Mouse (Mus musculus): ENCODE data around the gene Tubb4b. TPM values are rescaled to one million over a fixed set of nuclear protein-coding genes. Genes with fewer than 3 reads are reported as not detected.

Gene Tubb4b
- total and polyA plus RNA-seq, 2 experiments from 2014 or later: 469 to 553 TPM

GRCm38 (mm10) chr2:25233421-25233820 is 8.9 kb upstream of the Tubb4b start:
- no peak for TF ChIP-seq CTCF (IDR thresholded peaks at IDR 0.05; ENCODE audit: low read depth)
- H3K27ac ChIP-seq (ENCODE audit: low read depth, low read length): no peak overlapping the region
- no peak overlapping the region for H3K4me3 ChIP-seq (ENCODE audit: low read depth, low read length)
- no peak overlapping the region for H3K9ac ChIP-seq
- H3K4me1 ChIP-seq (ENCODE audit: insufficient read depth): peaks cover 7% of the 10 kb centered on the region; the same call in 1 of the 2 replicates
- 76% methylated on average over 4 of the region's 4 CpGs for WGBS
- DNase-seq (no peak), ATAC-seq (no peak)
- no peaks in the 10 kb centered on the region; the same call in 1 of the 2 replicates for H3K27me3 ChIP-seq (ENCODE audit: insufficient read depth, low read length)
- H3K4me2 ChIP-seq (ENCODE audit: low read depth): no peak overlapping the region
- H3K36me3 ChIP-seq (ENCODE audit: insufficient read depth): no peaks in the 10 kb centered on the region
- H3K9me3 ChIP-seq (ENCODE audit: low read length): no peaks in the 10 kb centered on the region

DNA sequence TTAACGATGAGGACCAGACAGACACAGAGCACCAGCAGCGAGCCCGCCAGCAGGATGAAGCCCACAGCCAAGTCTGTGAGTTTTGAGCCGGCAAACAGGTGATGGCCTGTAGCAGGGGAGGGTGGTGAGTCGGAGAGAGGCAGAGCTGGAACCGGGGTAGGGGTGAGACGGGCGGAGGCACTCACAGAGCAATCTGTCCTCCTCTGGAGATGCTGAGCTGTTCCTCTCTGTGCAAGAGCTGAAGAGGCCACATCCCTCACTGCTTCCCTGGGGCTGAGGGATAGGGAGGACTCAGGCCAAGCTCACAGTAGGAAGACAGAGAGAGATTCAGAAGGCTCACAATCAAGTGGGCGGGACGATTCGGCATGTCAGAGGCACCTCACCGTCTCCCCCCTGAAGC is 6.5 kb upstream of the Tubb4b start:
- Histone ChIP-seq H3K9ac (no peak overlapping the region), H3K9me3 (ENCODE audit: low read length) (no peaks in the 10 kb centered on the region), H3K4me1 (ENCODE audit: insufficient read depth) (peaks cover 7% of the 10 kb centered on the region; the same call in 1 of the 2 replicates), H3K36me3 (ENCODE audit: insufficient read depth) (no peaks in the 10 kb centered on the region), H3K4me2 (ENCODE audit: low read depth) (no peak overlapping the region), H3K4me3 (ENCODE audit: low read depth, low read length) (no peak overlapping the region), H3K27me3 (ENCODE audit: insufficient read depth, low read length) (no peaks in the 10 kb centered on the region; the same call in 1 of the 2 replicates), H3K27ac (ENCODE audit: low read depth, low read length) (no peak overlapping the region)
- no peak for TF ChIP-seq CTCF (IDR thresholded peaks at IDR 0.05; ENCODE audit: low read depth)
- 49% methylated on average over 12 of the region's 12 CpGs for WGBS
- DNase-seq: no peak
- ATAC-seq: no peak

GRCm38 (mm10) chr2:25230581-25230980 is 6.1 kb upstream of the Tubb4b start:
- ATAC-seq: no peak
- WGBS: 86% methylated on average over 7 of the region's 7 CpGs
- H3K4me2 ChIP-seq (ENCODE audit: low read depth): no peak overlapping the region

DNA sequence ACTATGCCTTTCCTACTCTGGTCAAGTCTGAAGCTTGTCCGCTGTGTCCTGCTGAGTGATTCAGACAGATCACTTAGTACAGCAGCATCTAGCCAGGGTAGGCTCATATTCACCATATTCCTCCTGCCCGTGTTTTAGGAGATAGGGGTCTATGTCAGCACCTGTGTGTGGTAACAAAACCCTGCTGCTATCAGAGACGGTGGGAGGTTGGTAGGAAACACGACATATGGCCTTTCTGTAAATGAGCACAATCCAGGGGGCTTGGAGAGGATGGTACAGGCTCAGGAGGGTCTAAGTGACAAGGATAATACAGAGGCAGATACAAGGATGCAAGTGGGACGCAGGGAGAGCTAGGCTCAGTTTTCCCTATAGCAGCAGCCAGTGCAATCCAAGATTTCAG is 5.1 kb upstream of the Tubb4b start:
- Histone ChIP-seq H3K27ac (ENCODE audit: low read depth, low read length) (no peak overlapping the region), H3K4me1 (ENCODE audit: insufficient read depth) (peaks cover 11% of the 10 kb centered on the region; the same call in 1 of the 2 replicates), H3K27me3 (ENCODE audit: insufficient read depth, low read length) (no peaks in the 10 kb centered on the region; the same call in 1 of the 2 replicates), H3K4me3 (ENCODE audit: low read depth, low read length) (no peak overlapping the region), H3K9me3 (ENCODE audit: low read length) (no peaks in the 10 kb centered on the region), H3K9ac (no peak overlapping the region), H3K36me3 (ENCODE audit: insufficient read depth) (no peaks in the 10 kb centered on the region), H3K4me2 (ENCODE audit: low read depth) (no peak overlapping the region)
- ATAC-seq (no peak), DNase-seq (no peak)
- TF ChIP-seq CTCF (IDR thresholded peaks at IDR 0.05; ENCODE audit: low read depth): no peak
- WGBS: 80% methylated on average over 5 of the region's 5 CpGs

More at GRCm38 (mm10) chr2:25230581-25230980, 6.1 kb upstream of the Tubb4b start:
- Histone ChIP-seq H3K9me3 (ENCODE audit: low read length) (no peaks in the 10 kb centered on the region), H3K27ac (ENCODE audit: low read depth, low read length) (no peak overlapping the region), H3K9ac (no peak overlapping the region), H3K4me1 (ENCODE audit: insufficient read depth) (peaks cover 9% of the 10 kb centered on the region; the same call in 1 of the 2 replicates), H3K36me3 (ENCODE audit: insufficient read depth) (no peaks in the 10 kb centered on the region), H3K27me3 (ENCODE audit: insufficient read depth, low read length) (no peaks in the 10 kb centered on the region; the same call in 1 of the 2 replicates), H3K4me3 (ENCODE audit: low read depth, low read length) (no peak overlapping the region)
- no peak for DNase-seq
- no peak for TF ChIP-seq CTCF (IDR thresholded peaks at IDR 0.05; ENCODE audit: low read depth)

DNA sequence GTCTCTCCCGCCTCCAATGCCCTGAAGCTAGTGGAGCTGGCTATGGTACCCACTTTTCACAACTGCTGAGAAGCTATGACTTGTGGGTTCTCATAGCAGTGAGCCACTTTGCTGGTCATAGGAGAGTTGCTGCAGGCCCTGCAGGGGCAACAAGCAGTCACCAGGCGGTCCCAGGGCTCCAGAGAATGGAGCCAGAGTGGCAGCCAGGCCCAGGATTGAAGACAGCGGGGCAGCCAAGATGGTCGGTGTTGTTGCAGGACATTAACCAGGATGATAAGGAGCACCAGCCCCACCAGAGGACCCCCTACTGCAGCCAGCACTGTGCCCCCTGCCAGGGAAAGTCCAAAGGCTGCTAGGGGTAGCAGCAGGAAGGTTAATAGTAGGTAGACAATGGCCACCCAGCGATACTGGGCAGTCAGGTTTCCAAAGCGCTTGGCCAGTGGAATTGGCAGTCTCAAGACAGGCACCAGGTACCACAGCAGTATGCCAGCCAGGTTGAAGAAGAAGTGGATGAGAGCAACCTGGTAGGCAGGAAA is 4.6 kb upstream of the Tubb4b start:
- Histone ChIP-seq H3K27ac (ENCODE audit: low read depth, low read length) (peak overlapping the region; percentile 78), H3K27me3 (ENCODE audit: insufficient read depth, low read length) (no peaks in the 10 kb centered on the region; the same call in 1 of the 2 replicates), H3K4me2 (ENCODE audit: low read depth) (peak overlapping the region; percentile 35; the same call in 1 of the 2 replicates), H3K9ac (no peak overlapping the region; the same call in 1 of the 2 replicates), H3K4me1 (ENCODE audit: insufficient read depth) (peaks cover 11% of the 10 kb centered on the region; the same call in 1 of the 2 replicates), H3K4me3 (ENCODE audit: low read depth, low read length) (no peak overlapping the region), H3K36me3 (ENCODE audit: insufficient read depth) (no peaks in the 10 kb centered on the region), H3K9me3 (ENCODE audit: low read length) (no peaks in the 10 kb centered on the region)
- DNase-seq: no peak
- TF ChIP-seq CTCF (IDR thresholded peaks at IDR 0.05; ENCODE audit: low read depth): no peak
- ATAC-seq: no peak
- 69% methylated on average over 6 of the region's 6 CpGs for WGBS

DNA sequence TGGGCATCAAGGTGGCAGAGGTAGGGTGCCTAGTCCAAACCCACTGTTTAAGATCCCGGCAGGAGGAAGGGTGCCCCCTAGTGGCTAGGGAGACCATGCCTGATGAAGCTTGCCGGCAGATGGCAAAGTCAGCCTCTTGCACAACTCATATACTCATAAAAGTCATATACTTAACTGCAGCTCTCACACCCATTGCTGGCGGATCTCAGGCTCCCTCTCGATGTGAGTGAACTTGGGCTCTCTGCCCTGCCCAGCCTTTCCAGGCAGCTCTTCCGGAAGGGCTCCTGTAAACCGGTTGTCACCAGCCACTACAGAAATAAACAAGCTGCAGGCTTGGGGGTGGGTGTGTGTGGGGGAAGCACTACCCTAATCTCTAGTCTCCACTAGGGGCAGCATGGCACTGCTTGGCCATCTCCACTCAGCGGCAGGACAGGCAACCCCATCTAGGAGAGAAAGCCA is 4.0 kb upstream of the Tubb4b start:
- WGBS: 1% methylated on average over 7 of the region's 7 CpGs
- TF ChIP-seq CTCF (IDR thresholded peaks at IDR 0.05; ENCODE audit: low read depth): peak; percentile 72
- ATAC-seq (peak; percentile 25), DNase-seq (peak; percentile 86)
- Histone ChIP-seq H3K4me2 (ENCODE audit: low read depth) (peak overlapping the region; percentile 35), H3K4me1 (ENCODE audit: insufficient read depth) (peaks cover 15% of the 10 kb centered on the region; the same call in 1 of the 2 replicates), H3K27me3 (ENCODE audit: insufficient read depth, low read length) (no peaks in the 10 kb centered on the region), H3K27ac (ENCODE audit: low read depth, low read length) (peak overlapping the region; percentile 78), H3K9me3 (ENCODE audit: low read length) (no peaks in the 10 kb centered on the region), H3K9ac (0 out of 2 replicates have a peak overlapping the region, but pooled peaks have one; percentile 26), H3K4me3 (ENCODE audit: low read depth, low read length) (peak overlapping the region; percentile 11; the same call in 1 of the 2 replicates), H3K36me3 (ENCODE audit: insufficient read depth) (no peaks in the 10 kb centered on the region)

- H3K9me3 ChIP-seq (ENCODE audit: low read length): no peaks in the 10 kb centered on the region
- no peaks in the 10 kb centered on the region for H3K27me3 ChIP-seq (ENCODE audit: insufficient read depth, low read length)
- DNase-seq (no peak), ATAC-seq (no peak)
- H3K27ac ChIP-seq (ENCODE audit: low read depth, low read length): no peak overlapping the region
- no peaks in the 10 kb centered on the region for H3K36me3 ChIP-seq (ENCODE audit: insufficient read depth)
- WGBS: 91% methylated on average over 4 of the region's 4 CpGs
- no peak overlapping the region for H3K4me2 ChIP-seq (ENCODE audit: low read depth)
- no peak overlapping the region for H3K4me3 ChIP-seq (ENCODE audit: low read depth, low read length)
- H3K4me1 ChIP-seq (ENCODE audit: insufficient read depth): peaks cover 18% of the 10 kb centered on the region; the same call in 1 of the 2 replicates
- no peak overlapping the region for H3K9ac ChIP-seq
- TF ChIP-seq CTCF (IDR thresholded peaks at IDR 0.05; ENCODE audit: low read depth): no peak
These were observed 2.9 kb upstream of the Tubb4b start for GRCm38 (mm10) chr2:25227406-25227805.
